Mouse (Mus musculus) monocyte, adult 2 months (primary cell): ENCODE data around the gene Shq1.

Experiments
- DNase-seq, 2 experiments: peaks; one replicate each; pipeline ENCODE4 v3.0.0; 2022; ENCODE audit warnings: low spot score in 2 of 2, low read depth in 1 of 2

The Shq1 gene

GRCm38 (mm10) chr6:100668858-100669257 lies 2.1 kb downstream of the Shq1 start:
- no peak for DNase-seq

DNA sequence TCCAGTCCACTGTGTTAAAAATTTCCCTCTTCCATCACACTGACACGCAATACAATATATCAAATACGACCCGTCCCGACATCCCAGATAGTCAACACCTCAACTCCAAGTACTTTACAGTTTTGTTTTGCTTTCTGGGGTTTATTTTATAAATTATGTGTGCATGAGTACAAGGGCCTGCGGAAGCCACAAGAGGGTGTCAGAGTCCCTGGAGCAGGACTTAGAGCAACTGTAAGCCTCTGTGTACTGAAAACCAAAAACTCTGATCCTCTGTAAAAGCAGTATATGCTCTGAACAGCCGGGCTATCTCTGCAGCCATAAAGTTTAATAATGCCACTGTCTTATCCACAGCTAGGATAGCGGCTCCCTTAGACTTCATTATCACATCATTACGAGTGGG lies 3.3 kb downstream of the Shq1 start:
- DNase-seq = no peak

DNA sequence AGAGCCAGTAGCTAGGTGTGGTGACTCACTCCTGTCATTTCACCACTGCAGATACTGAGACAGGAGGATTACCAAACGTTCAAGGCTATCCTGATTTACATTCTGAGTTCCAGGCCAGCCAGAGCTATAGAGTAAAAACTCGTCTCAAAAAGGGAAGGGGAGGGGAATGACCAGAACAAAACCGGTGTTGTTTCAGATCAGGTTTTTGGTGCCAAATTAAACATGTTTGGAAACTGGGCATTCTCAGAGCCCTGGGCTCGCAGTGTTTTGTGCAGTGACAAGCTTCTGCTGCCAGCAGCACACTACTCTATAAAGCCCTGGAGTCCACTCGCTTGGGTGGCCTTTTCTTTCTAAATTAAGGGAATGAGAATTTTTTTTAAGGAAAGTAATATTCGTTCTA lies 8.7 kb downstream of the Shq1 start:
- no peak for DNase-seq

GRCm38 (mm10) chr6:100660395-100660794 lies 10.6 kb downstream of the Shq1 start:
- no peak for DNase-seq

- DNase-seq = no peak
These were observed 18.4 kb downstream of the Shq1 start for GRCm38 (mm10) chr6:100652535-100652934.

GRCm38 (mm10) chr6:100647196-100647595 lies 23.8 kb downstream of the Shq1 start:
- peak in 1 of 2 experiments; percentile 5 for DNase-seq

- no peak for DNase-seq
These were observed 25.3 kb downstream of the Shq1 start for GRCm38 (mm10) chr6:100645469-100646201.

- DNase-seq = no peak
These were observed 26.3 kb downstream of the Shq1 start for GRCm38 (mm10) chr6:100644631-100645030.

DNA sequence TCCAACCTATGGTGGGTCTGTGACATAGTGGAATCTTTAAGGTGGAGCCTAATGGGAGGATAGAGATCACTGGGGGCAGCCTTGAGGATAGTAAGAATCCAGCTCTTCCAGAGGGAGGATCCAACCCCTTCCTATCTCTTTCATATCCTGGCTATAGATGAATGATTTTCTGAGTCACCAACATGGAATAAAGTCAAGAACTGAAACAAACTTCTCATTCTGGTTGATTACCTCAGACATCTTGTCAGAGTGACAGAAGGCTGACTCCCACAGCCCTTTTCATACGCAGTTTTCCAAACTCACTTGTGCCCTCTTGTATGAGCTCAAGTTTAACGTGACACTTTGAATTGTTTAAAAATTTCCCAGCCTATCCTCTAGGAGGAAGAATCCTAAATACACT lies 28.2 kb downstream of the Shq1 start:
- no peak for DNase-seq

DNA sequence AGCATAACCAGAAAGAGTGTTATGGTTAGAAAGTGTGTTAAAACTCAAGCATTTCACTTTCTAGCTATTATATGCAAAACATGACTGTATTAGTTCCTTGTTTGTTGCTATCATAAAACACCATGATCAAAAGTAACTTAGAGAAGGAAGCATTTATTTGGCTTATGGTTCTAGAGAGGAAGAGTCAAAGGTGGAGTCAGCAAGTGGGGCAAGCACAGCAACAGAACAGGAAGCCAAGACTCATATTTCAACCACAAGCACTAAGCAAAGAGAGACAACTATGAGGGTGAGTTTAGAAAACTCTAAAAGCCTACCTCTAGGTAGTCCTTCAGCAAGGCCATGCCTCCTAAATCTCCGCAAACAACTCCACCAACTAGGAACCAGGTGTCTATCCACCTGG lies 30.4 kb downstream of the Shq1 start:
- no peak for DNase-seq

GRCm38 (mm10) chr6:100629086-100629485 lies 41.9 kb downstream of the Shq1 start:
- DNase-seq = no peak

DNA sequence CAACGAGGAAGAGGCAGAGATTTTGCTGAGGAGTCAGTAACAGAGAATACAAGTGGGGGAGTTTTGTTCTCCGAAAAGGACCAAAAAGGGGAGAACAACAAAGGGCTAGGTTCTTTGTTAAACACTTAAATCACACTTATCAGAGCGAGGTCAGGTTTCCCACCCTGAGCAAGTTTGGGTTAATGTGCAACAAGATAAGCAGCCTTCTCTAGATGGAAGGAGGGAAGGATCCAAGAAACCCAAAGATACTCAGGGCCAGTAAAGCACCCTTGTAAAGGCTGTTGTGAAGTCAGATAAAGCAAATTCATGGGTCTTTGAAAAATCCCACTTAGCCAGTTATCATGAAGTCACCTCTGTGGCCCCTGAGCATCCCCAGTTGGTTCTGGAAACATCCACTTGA lies 42.7 kb downstream of the Shq1 start:
- DNase-seq = no peak

GRCm38 (mm10) chr6:100623922-100624321 lies 47.0 kb downstream of the Shq1 start:
- no peak for DNase-seq

DNA sequence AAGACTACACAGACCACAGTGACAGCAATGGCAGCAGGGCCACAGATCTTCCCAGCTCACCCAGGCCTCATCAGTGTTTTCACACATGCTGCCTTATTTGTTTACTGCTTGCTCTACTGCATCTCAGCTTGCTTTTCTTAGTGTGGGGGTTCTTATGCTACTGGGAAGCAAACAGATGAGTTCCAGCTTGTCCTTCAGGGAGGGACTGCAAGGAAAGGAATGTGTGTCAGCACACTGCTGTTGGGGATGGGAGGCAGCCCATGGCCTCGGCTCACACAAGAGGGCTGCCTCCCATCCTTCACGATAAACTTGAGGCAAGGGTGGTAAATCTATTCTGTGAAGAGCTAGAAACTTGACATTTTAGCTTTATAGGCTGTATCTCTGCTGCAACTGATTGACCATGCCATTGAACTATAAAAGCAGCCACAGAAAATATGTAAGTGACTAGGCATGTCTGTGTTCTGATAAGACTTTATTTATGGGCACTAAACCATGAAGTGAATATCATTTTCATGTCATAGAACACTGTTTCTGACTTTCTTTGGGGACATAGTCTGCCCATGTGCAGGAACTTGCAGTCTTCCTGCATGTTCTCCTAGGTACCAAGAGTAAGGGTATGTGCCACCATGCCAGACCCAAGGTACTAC lies 48.0 kb downstream of the Shq1 start:
- DNase-seq = no peak

GRCm38 (mm10) chr6:100620411-100620810 lies 50.5 kb downstream of the Shq1 start:
- DNase-seq = no peak

- no peak for DNase-seq
These were observed 51.6 kb downstream of the Shq1 start for GRCm38 (mm10) chr6:100619309-100619708.

DNA sequence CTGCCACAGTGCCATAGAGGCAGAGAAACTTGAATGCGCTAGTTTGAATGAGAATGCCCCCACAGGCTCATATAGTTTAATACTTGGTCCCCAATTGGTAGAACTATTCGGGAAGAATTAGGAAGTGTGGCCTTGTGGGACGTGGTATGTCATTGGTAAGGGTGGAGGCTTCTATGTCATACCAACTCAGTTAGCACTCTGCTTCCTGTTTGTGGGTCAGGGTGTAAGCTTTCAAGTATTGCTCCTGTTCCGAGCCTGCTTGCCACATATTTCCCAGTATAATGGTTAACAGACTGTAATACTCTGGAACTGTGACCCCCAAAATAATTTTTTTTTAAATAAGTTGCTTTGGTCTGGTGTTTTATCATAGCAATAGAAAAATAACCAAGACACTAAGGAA lies 54.8 kb downstream of the Shq1 start:
- DNase-seq = no peak

GRCm38 (mm10) chr6:100613593-100614267 lies 57.2 kb downstream of the Shq1 start:
- no peak for DNase-seq

DNA sequence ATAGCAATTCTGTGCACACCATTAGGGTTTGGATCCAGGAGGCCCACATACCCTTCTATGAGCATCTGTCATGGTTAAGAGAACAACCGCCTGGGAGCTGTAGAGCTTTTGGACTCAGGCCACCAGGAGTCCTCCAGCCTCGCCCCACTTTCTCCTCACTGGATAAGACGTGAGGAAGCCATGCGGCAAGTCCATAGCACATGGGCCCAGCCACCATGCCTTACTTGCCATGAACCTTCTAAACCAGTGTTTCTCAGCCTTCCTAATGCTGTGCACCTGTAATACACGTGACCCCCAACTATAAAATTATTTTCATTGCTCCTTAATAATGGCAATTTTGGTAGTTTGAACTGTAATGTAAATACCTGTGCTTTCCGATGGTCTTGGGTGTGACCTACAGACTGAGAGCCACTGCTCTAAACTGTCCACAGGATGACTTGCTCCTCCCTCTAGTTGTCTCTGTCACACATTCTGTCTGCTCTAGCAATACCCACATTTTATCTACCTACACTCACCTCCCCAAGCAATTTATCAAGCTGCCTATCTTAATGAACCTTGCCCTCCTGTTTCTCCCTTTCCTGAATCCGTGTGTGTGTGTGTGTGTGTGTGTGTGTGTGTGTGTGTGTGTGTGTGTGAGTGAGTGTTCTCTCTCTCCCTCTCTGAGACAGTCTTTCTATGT lies 59.9 kb downstream of the Shq1 start:
- DNase-seq = no peak

DNA sequence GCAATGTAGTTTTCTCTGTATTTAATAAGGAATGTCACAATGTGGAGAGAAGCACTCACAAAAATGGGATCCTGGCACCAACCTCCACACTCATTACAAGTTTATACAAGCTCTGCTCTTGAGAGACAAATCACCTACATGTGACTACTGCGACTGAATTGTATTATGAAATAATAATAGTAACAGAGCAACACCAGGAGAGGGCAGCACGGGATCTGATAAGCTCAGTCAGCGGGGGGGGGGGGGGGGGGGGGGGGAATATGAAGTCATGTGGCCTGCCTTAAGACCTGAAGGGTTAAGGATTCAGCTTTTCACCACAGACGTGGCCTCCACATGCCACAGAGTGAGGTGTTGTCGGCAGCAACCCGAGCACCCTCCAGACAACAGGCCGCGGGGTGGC lies 60.8 kb downstream of the Shq1 start:
- no peak for DNase-seq

DNA sequence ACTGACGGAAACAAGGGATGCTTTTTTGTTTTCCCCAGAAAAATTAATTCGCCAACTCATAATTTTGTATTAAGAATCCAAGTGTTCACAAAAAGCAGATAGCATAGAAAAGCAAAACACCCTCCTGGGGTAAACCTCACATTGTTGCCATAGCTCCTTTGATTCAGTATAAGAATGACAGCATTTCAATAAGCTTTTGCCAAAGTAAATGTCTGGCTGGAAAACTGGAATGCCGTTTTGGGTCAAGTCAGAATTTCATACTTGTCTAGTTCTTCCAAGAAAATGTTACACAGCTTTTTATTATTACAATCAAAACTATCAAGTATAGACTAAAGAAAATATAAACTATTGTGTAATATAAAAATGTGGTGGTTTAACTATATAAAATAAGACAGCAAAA lies 61.7 kb downstream of the Shq1 start:
- DNase-seq = no peak

- DNase-seq = no peak
These were observed 62.5 kb downstream of the Shq1 start for GRCm38 (mm10) chr6:100608429-100608828.
